Mouse (Mus musculus): ENCODE measurements at regions not wholly inside any gene's neighbourhood (a gene's known extent, or its start where the extent isn't known, plus 50 kb on each side); places are given as distances from the start of the nearest gene placed in this dataset.

- Histone ChIP-seq H3K27ac (ENCODE audit: low read length) (no peak overlapping the region), H3K36me3 (ENCODE audit: control insufficient read depth, insufficient read depth, low read length) (no peaks in the 10 kb centered on the region), H3K27me3 (ENCODE audit: control insufficient read depth, insufficient read depth, low read length) (no peaks in the 10 kb centered on the region), H3K4me3 (ENCODE audit: low read depth, low read length) (no peak overlapping the region), H3K4me2 (replicated peaks; ENCODE audit: low read depth, low read length) (no peak overlapping the region), H3K9ac (replicated peaks; ENCODE audit: low read depth, low read length) (no peak overlapping the region), H3K4me1 (ENCODE audit: control insufficient read depth, insufficient read depth, low read length) (no peaks in the 10 kb centered on the region), H3K9me3 (ENCODE audit: control insufficient read depth, low read depth, low read length) (no peaks in the 10 kb centered on the region)
- ATAC-seq (ENCODE audit: insufficient number of reproducible peaks, insufficient read depth, low FRiP score, low read depth) = peak; percentile 70
- WGBS = 73% methylated on average over 4 of the region's 4 CpGs
These were observed 401.0 kb upstream of the Acvr2a start for GRCm38 (mm10) chr2:48412683-48413440.

DNA sequence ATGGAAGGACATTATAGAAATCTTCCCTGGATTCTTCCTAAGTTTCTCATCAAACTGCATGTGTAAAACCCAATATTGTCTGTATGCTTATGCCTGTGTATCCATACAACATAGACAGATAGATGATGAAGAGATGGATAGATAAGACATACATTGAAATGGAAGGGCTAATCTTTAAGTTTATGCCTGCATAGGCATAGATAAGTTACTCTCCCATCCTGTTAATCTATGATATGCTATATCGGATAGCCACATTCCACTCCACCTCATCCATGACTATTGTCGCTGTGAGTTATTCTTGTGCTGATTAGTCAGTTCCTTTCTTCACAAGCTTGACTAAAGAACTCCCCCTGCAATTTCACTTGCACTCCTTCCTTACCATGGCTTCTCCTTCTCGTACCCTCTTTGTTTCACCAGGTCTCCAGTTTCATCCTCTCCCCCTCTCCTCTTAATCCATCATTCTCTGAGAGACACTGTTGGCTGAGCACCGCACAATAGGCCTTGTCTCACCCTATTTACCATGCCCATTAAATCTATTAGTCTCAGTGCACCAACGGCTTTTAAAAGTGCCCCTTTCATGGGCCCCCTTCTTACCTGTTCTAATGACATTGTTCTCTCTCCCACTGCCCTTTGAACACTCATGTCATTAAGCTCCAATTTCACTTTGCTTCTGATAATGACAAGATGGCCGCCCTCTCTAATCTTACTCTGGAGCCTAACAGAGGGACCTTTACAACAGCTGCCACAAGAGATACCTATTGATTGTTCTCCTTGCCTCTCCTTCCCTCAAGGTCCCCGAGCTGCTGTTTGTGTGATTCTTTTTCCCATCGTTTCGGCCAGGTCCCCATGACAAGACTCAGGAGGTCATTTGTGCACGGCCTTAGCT is 399.1 kb upstream of the Acvr2a start:
- H3K4me3 ChIP-seq (ENCODE audit: low read depth, low read length) = no peak overlapping the region
- no peak overlapping the region for H3K4me2 ChIP-seq (replicated peaks; ENCODE audit: low read depth, low read length)
- H3K36me3 ChIP-seq (ENCODE audit: control insufficient read depth, insufficient read depth, low read length) = no peaks in the 10 kb centered on the region
- no peaks in the 10 kb centered on the region for H3K27me3 ChIP-seq (ENCODE audit: control insufficient read depth, insufficient read depth, low read length)
- WGBS = 58% methylated on average over 10 of the region's 10 CpGs
- no peaks in the 10 kb centered on the region for H3K4me1 ChIP-seq (ENCODE audit: control insufficient read depth, insufficient read depth, low read length)
- ATAC-seq (ENCODE audit: insufficient number of reproducible peaks, insufficient read depth, low FRiP score, low read depth) = no peak
- H3K9me3 ChIP-seq (ENCODE audit: control insufficient read depth, low read depth, low read length) = no peaks in the 10 kb centered on the region
- no peak overlapping the region for H3K9ac ChIP-seq (replicated peaks; ENCODE audit: low read depth, low read length)
- H3K27ac ChIP-seq (ENCODE audit: low read length) = no peak overlapping the region

GRCm38 (mm10) chr2:48416207-48416750 is 397.6 kb upstream of the Acvr2a start:
- Histone ChIP-seq H3K4me3 (ENCODE audit: low read depth, low read length) (no peak overlapping the region), H3K9me3 (ENCODE audit: control insufficient read depth, low read depth, low read length) (no peaks in the 10 kb centered on the region), H3K9ac (replicated peaks; ENCODE audit: low read depth, low read length) (no peak overlapping the region), H3K36me3 (ENCODE audit: control insufficient read depth, insufficient read depth, low read length) (no peaks in the 10 kb centered on the region), H3K4me1 (ENCODE audit: control insufficient read depth, insufficient read depth, low read length) (no peaks in the 10 kb centered on the region), H3K27me3 (ENCODE audit: control insufficient read depth, insufficient read depth, low read length) (no peaks in the 10 kb centered on the region), H3K27ac (ENCODE audit: low read length) (no peak overlapping the region), H3K4me2 (replicated peaks; ENCODE audit: low read depth, low read length) (no peak overlapping the region)
- ATAC-seq (ENCODE audit: insufficient number of reproducible peaks, insufficient read depth, low FRiP score, low read depth) = no peak
- 66% methylated on average over 3 of the region's 3 CpGs for WGBS

- no peak for ATAC-seq (ENCODE audit: insufficient number of reproducible peaks, insufficient read depth, low FRiP score, low read depth)
- 70% methylated on average over 4 of the region's 4 CpGs for WGBS
These were observed 396.8 kb upstream of the Acvr2a start for GRCm38 (mm10) chr2:48417000-48417596.

DNA sequence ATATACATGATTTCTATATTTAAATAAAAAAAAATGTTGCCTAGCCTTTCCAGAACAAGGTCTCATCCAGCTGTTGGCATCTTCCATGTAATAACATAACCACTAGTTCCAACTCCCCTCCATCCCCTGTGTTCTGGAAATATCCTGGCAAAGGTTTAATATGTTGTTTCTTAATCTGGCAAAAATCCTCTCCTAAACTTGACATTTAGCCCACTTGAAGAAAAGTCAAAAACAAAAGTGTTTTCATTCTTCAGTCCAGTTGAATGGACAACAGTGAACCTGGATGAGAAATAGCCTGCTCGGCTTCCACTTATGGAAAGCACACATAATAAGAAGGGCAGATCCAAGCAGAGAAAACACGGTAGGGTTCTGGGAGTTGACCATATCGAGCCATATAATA is 393.1 kb upstream of the Acvr2a start:
- H3K27ac ChIP-seq (ENCODE audit: low read length) = no peak overlapping the region
- ATAC-seq (ENCODE audit: insufficient number of reproducible peaks, insufficient read depth, low FRiP score, low read depth) = no peak
- no peak overlapping the region for H3K4me2 ChIP-seq (replicated peaks; ENCODE audit: low read depth, low read length)
- H3K4me1 ChIP-seq (ENCODE audit: control insufficient read depth, insufficient read depth, low read length) = peaks cover 9% of the 10 kb centered on the region; the same call in 1 of the 2 replicates
- 92% methylated on average over 3 of the region's 3 CpGs for WGBS
- H3K9ac ChIP-seq (replicated peaks; ENCODE audit: low read depth, low read length) = no peak overlapping the region
- H3K27me3 ChIP-seq (ENCODE audit: control insufficient read depth, insufficient read depth, low read length) = no peaks in the 10 kb centered on the region
- H3K9me3 ChIP-seq (ENCODE audit: control insufficient read depth, low read depth, low read length) = no peaks in the 10 kb centered on the region
- no peaks in the 10 kb centered on the region for H3K36me3 ChIP-seq (ENCODE audit: control insufficient read depth, insufficient read depth, low read length)
- no peak overlapping the region for H3K4me3 ChIP-seq (ENCODE audit: low read depth, low read length)

More at GRCm38 (mm10) chr2:48417000-48417596, 396.8 kb upstream of the Acvr2a start:
- H3K9ac ChIP-seq (replicated peaks; ENCODE audit: low read depth, low read length) = no peak overlapping the region
- no peaks in the 10 kb centered on the region for H3K4me1 ChIP-seq (ENCODE audit: control insufficient read depth, insufficient read depth, low read length)
- no peak overlapping the region for H3K4me3 ChIP-seq (ENCODE audit: low read depth, low read length)
- no peaks in the 10 kb centered on the region for H3K36me3 ChIP-seq (ENCODE audit: control insufficient read depth, insufficient read depth, low read length)
- no peak overlapping the region for H3K27ac ChIP-seq (ENCODE audit: low read length)
- H3K9me3 ChIP-seq (ENCODE audit: control insufficient read depth, low read depth, low read length) = no peaks in the 10 kb centered on the region
- no peaks in the 10 kb centered on the region for H3K27me3 ChIP-seq (ENCODE audit: control insufficient read depth, insufficient read depth, low read length)
- H3K4me2 ChIP-seq (replicated peaks; ENCODE audit: low read depth, low read length) = no peak overlapping the region

- WGBS = 54% methylated on average over 9 of the region's 9 CpGs
- Histone ChIP-seq H3K9ac (replicated peaks; ENCODE audit: low read depth, low read length) (no peak overlapping the region), H3K27me3 (ENCODE audit: control insufficient read depth, insufficient read depth, low read length) (no peaks in the 10 kb centered on the region), H3K4me3 (ENCODE audit: low read depth, low read length) (no peak overlapping the region), H3K4me1 (ENCODE audit: control insufficient read depth, insufficient read depth, low read length) (peaks cover 9% of the 10 kb centered on the region; the same call in 1 of the 2 replicates), H3K9me3 (ENCODE audit: control insufficient read depth, low read depth, low read length) (no peaks in the 10 kb centered on the region), H3K36me3 (ENCODE audit: control insufficient read depth, insufficient read depth, low read length) (no peaks in the 10 kb centered on the region), H3K27ac (ENCODE audit: low read length) (no peak overlapping the region), H3K4me2 (replicated peaks; ENCODE audit: low read depth, low read length) (no peak overlapping the region)
- no peak for ATAC-seq (ENCODE audit: insufficient number of reproducible peaks, insufficient read depth, low FRiP score, low read depth)
These were observed 390.0 kb upstream of the Acvr2a start for GRCm38 (mm10) chr2:48423861-48424442.

GRCm38 (mm10) chr2:48424562-48424961 is 389.3 kb upstream of the Acvr2a start:
- Histone ChIP-seq H3K9me3 (ENCODE audit: control insufficient read depth, low read depth, low read length) (no peaks in the 10 kb centered on the region), H3K4me3 (ENCODE audit: low read depth, low read length) (no peak overlapping the region), H3K27me3 (ENCODE audit: control insufficient read depth, insufficient read depth, low read length) (no peaks in the 10 kb centered on the region), H3K4me2 (replicated peaks; ENCODE audit: low read depth, low read length) (no peak overlapping the region), H3K36me3 (ENCODE audit: control insufficient read depth, insufficient read depth, low read length) (no peaks in the 10 kb centered on the region), H3K9ac (replicated peaks; ENCODE audit: low read depth, low read length) (no peak overlapping the region), H3K4me1 (ENCODE audit: control insufficient read depth, insufficient read depth, low read length) (peaks cover 9% of the 10 kb centered on the region; the same call in 1 of the 2 replicates), H3K27ac (ENCODE audit: low read length) (no peak overlapping the region)
- 41% methylated on average over 9 of the region's 9 CpGs for WGBS
- ATAC-seq (ENCODE audit: insufficient number of reproducible peaks, insufficient read depth, low FRiP score, low read depth) = no peak

Data from stomach, embryonic 14.5 days (tissue).